Mouse (Mus musculus) midbrain, embryonic 12.5 days (tissue): ENCODE results near the gene Tmem56. TPM values are rescaled to one million over a fixed set of nuclear protein-coding genes. Genes with fewer than 3 reads are reported as not detected.
A peak's percentile ranks its signal among the peaks of the same experiment; 100 is the strongest.

ENCODE experiments used
- ATAC-seq: fragments of 200-750 bp; cut with Nextera tagmentation; 2 replicates; pipeline ENCODE4 v1.8.0; 2017; ENCODE audit warnings: low read depth, moderate TSS enrichment, moderate library complexity; ENCODE audit not compliant: low FRiP score
- H3K27ac ChIP-seq: fragments of 300-500 bp; sonication (generic); replicated peaks from 2 replicates; pipeline ENCODE4 v1.5.1; 2016; ENCODE audit warnings: mild to moderate bottlenecking
- H3K27me3 ChIP-seq: fragments of 300-500 bp; sonication (generic); 2 replicates; pipeline ENCODE4 v1.6.1; 2016; ENCODE audit warnings: mild to moderate bottlenecking
- H3K36me3 ChIP-seq: fragments of 300-500 bp; sonication (generic); 2 replicates; pipeline ENCODE4 v1.6.1; 2016
- H3K4me1 ChIP-seq: fragments of 300-500 bp; sonication (generic); 2 replicates; pipeline ENCODE4 v1.6.1; 2016
- H3K4me2 ChIP-seq: fragments of 300-500 bp; sonication (generic); replicated peaks from 2 replicates; pipeline ENCODE4 v1.6.1; 2016; ENCODE audit warnings: mild to moderate bottlenecking, moderate library complexity
- H3K4me3 ChIP-seq: fragments of 300-500 bp; sonication (generic); 2 replicates; pipeline ENCODE4 v1.5.1; 2016; ENCODE audit warnings: mild to moderate bottlenecking
- H3K9ac ChIP-seq: fragments of 300-500 bp; sonication (generic); replicated peaks from 2 replicates; pipeline ENCODE4 v1.6.1; 2016; ENCODE audit warnings: mild to moderate bottlenecking, moderate library complexity
- H3K9me3 ChIP-seq: fragments of 300-500 bp; sonication (generic); 2 replicates; pipeline ENCODE4 v1.6.1; 2016; ENCODE audit warnings: mild to moderate bottlenecking
- WGBS: fragments of 180-500 bp; shearing (Covaris S2); methylation state at CpG from one replicate; pipeline ENCODE4 v1.1.7; 2016; 5-methylcytosine and 5-hydroxymethylcytosine counted together
- polyA plus RNA-seq: library from polyadenylated mRNA; unstranded; fragments of >200 nt; fragmentation: Nextera tagmentation; extraction: Ambion mirVana; gene quantifications from 2 replicates; pipeline ENCODE4 v1.2.1, GENCODE M21; 2016

The Tmem56 gene
- polyA plus RNA-seq, 1 experiment from 2014 or later = 0.69 TPM

GRCm38 (mm10) chr3:121258521-121259478 lies 24.1 kb downstream of the Tmem56 start:
- H3K27me3 ChIP-seq = peaks cover 50% of the 10 kb centered on the region
- H3K9me3 ChIP-seq = no peaks in the 10 kb centered on the region
- no peak overlapping the region for H3K4me2 ChIP-seq
- 87% methylated on average over 20 of the region's 20 CpGs for WGBS
- no peak overlapping the region for H3K27ac ChIP-seq
- no peak for ATAC-seq
- H3K4me3 ChIP-seq = no peak overlapping the region
- H3K36me3 ChIP-seq = no peaks in the 10 kb centered on the region
- 0 out of 2 replicates have a peak, but pooled peaks cover 4% of the 10 kb centered on the region for H3K4me1 ChIP-seq
- H3K9ac ChIP-seq = no peak overlapping the region

- H3K4me2 ChIP-seq = no peak overlapping the region
- ATAC-seq = no peak
- no peaks in the 10 kb centered on the region for H3K36me3 ChIP-seq
- 0 out of 2 replicates have a peak, but pooled peaks cover 4% of the 10 kb centered on the region for H3K4me1 ChIP-seq
- no peaks in the 10 kb centered on the region for H3K9me3 ChIP-seq
- no peak overlapping the region for H3K4me3 ChIP-seq
- peaks cover 38% of the 10 kb centered on the region for H3K27me3 ChIP-seq
- H3K27ac ChIP-seq = no peak overlapping the region
- 82% methylated on average over 10 of the region's 10 CpGs for WGBS
- H3K9ac ChIP-seq = no peak overlapping the region
Measured at GRCm38 (mm10) chr3:121257418-121257817, 25.5 kb downstream of the Tmem56 start.

- H3K27ac ChIP-seq = no peak overlapping the region
- no peak overlapping the region for H3K9ac ChIP-seq
- no peaks in the 10 kb centered on the region for H3K36me3 ChIP-seq
- no peak for ATAC-seq
- peaks cover 28% of the 10 kb centered on the region for H3K27me3 ChIP-seq
- 85% methylated on average over 8 of the region's 8 CpGs for WGBS
- H3K4me1 ChIP-seq = no peaks in the 10 kb centered on the region
- no peak overlapping the region for H3K4me2 ChIP-seq
- no peaks in the 10 kb centered on the region for H3K9me3 ChIP-seq
- H3K4me3 ChIP-seq = no peak overlapping the region
Measured at GRCm38 (mm10) chr3:121256131-121256530, 26.8 kb downstream of the Tmem56 start.

GRCm38 (mm10) chr3:121255501-121255900 lies 27.4 kb downstream of the Tmem56 start:
- no peak for ATAC-seq
- H3K4me1 ChIP-seq = no peaks in the 10 kb centered on the region
- 92% methylated on average over 7 of the region's 7 CpGs for WGBS
- no peak overlapping the region for H3K4me3 ChIP-seq
- H3K36me3 ChIP-seq = no peaks in the 10 kb centered on the region
- H3K27me3 ChIP-seq = peaks cover 22% of the 10 kb centered on the region
- H3K9ac ChIP-seq = no peak overlapping the region
- H3K27ac ChIP-seq = no peak overlapping the region
- H3K4me2 ChIP-seq = no peak overlapping the region
- H3K9me3 ChIP-seq = no peaks in the 10 kb centered on the region

GRCm38 (mm10) chr3:121250576-121251433 lies 32.1 kb downstream of the Tmem56 start:
- whole genome bisulfite sequencing = 85% methylated on average over 19 of the region's 19 CpGs
- H3K4me2 ChIP-seq = no peak overlapping the region
- no peaks in the 10 kb centered on the region for H3K27me3 ChIP-seq
- H3K9me3 ChIP-seq = no peaks in the 10 kb centered on the region
- H3K4me3 ChIP-seq = no peak overlapping the region
- no peak for ATAC-seq
- H3K4me1 ChIP-seq = no peaks in the 10 kb centered on the region
- no peak overlapping the region for H3K9ac ChIP-seq
- no peak overlapping the region for H3K27ac ChIP-seq
- no peaks in the 10 kb centered on the region for H3K36me3 ChIP-seq

- Histone ChIP-seq H3K4me2 (no peak overlapping the region), H3K27ac (no peak overlapping the region), H3K4me3 (no peak overlapping the region), H3K27me3 (no peaks in the 10 kb centered on the region), H3K9me3 (no peaks in the 10 kb centered on the region), H3K4me1 (no peaks in the 10 kb centered on the region), H3K9ac (no peak overlapping the region), H3K36me3 (no peaks in the 10 kb centered on the region)
- ATAC-seq = no peak
- 91% methylated on average over 9 of the region's 9 CpGs for WGBS
Measured at GRCm38 (mm10) chr3:121250048-121250447, 32.9 kb downstream of the Tmem56 start.

GRCm38 (mm10) chr3:121242941-121243340 lies 40.0 kb downstream of the Tmem56 start:
- Histone ChIP-seq H3K36me3 (no peaks in the 10 kb centered on the region), H3K4me3 (no peak overlapping the region), H3K4me1 (peaks cover 15% of the 10 kb centered on the region; the same call in 1 of the 2 replicates), H3K9me3 (no peaks in the 10 kb centered on the region), H3K27ac (no peak overlapping the region), H3K27me3 (no peaks in the 10 kb centered on the region), H3K9ac (no peak overlapping the region), H3K4me2 (no peak overlapping the region)
- ATAC-seq = no peak
- 91% methylated on average over 4 of the region's 4 CpGs for WGBS

- WGBS = 78% methylated on average over 9 of the region's 9 CpGs
- peaks cover 15% of the 10 kb centered on the region; the same call in 1 of the 2 replicates for H3K4me1 ChIP-seq
- H3K4me2 ChIP-seq = no peak overlapping the region
- no peak overlapping the region for H3K27ac ChIP-seq
- H3K9me3 ChIP-seq = no peaks in the 10 kb centered on the region
- ATAC-seq = no peak
- no peaks in the 10 kb centered on the region for H3K36me3 ChIP-seq
- no peak overlapping the region for H3K4me3 ChIP-seq
- H3K9ac ChIP-seq = no peak overlapping the region
- H3K27me3 ChIP-seq = no peaks in the 10 kb centered on the region
Measured at GRCm38 (mm10) chr3:121242111-121242936, 40.6 kb downstream of the Tmem56 start.

- Histone ChIP-seq H3K9ac (no peak overlapping the region), H3K36me3 (no peaks in the 10 kb centered on the region), H3K9me3 (no peaks in the 10 kb centered on the region), H3K4me3 (no peak overlapping the region), H3K27me3 (no peaks in the 10 kb centered on the region), H3K27ac (no peak overlapping the region; the same call in 1 of the 2 replicates), H3K4me2 (no peak overlapping the region), H3K4me1 (peaks cover 15% of the 10 kb centered on the region; the same call in 1 of the 2 replicates)
- WGBS = 27% methylated on average over 8 of the region's 8 CpGs
- ATAC-seq = peak; percentile 79
Measured at GRCm38 (mm10) chr3:121240362-121241040, 42.4 kb downstream of the Tmem56 start.

GRCm38 (mm10) chr3:121239096-121239495 lies 43.8 kb downstream of the Tmem56 start:
- Histone ChIP-seq H3K27ac (no peak overlapping the region), H3K4me3 (no peak overlapping the region), H3K9ac (no peak overlapping the region), H3K36me3 (no peaks in the 10 kb centered on the region), H3K27me3 (no peaks in the 10 kb centered on the region), H3K4me2 (no peak overlapping the region), H3K9me3 (no peaks in the 10 kb centered on the region), H3K4me1 (peaks cover 15% of the 10 kb centered on the region; the same call in 1 of the 2 replicates)
- 68% methylated on average over 8 of the region's 8 CpGs for WGBS
- no peak for ATAC-seq

GRCm38 (mm10) chr3:121224763-121225162 lies 58.1 kb downstream of the Tmem56 start:
- H3K9me3 ChIP-seq = no peaks in the 10 kb centered on the region
- WGBS = 81% methylated on average over 8 of the region's 8 CpGs

More at GRCm38 (mm10) chr3:121224763-121225162, 58.1 kb downstream of the Tmem56 start:
- Histone ChIP-seq H3K9ac (no peak overlapping the region), H3K4me1 (peaks cover 3% of the 10 kb centered on the region; the same call in 1 of the 2 replicates), H3K27me3 (no peaks in the 10 kb centered on the region), H3K4me3 (no peak overlapping the region), H3K27ac (no peak overlapping the region), H3K4me2 (no peak overlapping the region), H3K36me3 (no peaks in the 10 kb centered on the region)
- ATAC-seq = no peak
